Mouse (Mus musculus) olfactory bulb, adult 2 months (tissue): ENCODE results near the gene Ppp2r5d. TPM values are rescaled to one million over a fixed set of nuclear protein-coding genes. Genes with fewer than 3 reads are reported as not detected.

Source experiments
- H3K27ac ChIP-seq: fragments of 200-500 bp; 2 replicates; pipeline ENCODE4 v1.5.1; 2012; ENCODE audit warnings: low read depth, low read length; ENCODE audit not compliant: insufficient read depth
- H3K4me1 ChIP-seq: fragments of 200-500 bp; 2 replicates; pipeline ENCODE4 v1.6.1; 2012; ENCODE audit warnings: low read length; ENCODE audit not compliant: control insufficient read depth, insufficient read depth
- H3K4me3 ChIP-seq: fragments of 200-500 bp; 2 replicates; pipeline ENCODE4 v1.5.1; 2012; ENCODE audit warnings: mild to moderate bottlenecking, low read depth, low read length, moderate library complexity; ENCODE audit not compliant: insufficient read depth
- CTCF ChIP-seq: fragments of 200-500 bp; IDR thresholded peaks from 2 replicates; pipeline ENCODE4 v1.5.1; 2012; ENCODE audit warnings: low read depth, mild to moderate bottlenecking, low read length, moderate library complexity; ENCODE audit not compliant: insufficient read depth
- POLR2A ChIP-seq: fragments of 200-500 bp; IDR thresholded peaks from 2 replicates; pipeline ENCODE4 v1.6.1; 2012; ENCODE audit warnings: mild to moderate bottlenecking, low read depth, low read length, moderate library complexity; ENCODE audit not compliant: insufficient read depth
- WGBS: fragments of 180-500 bp; shearing (Covaris S2); methylation state at CpG from one replicate; pipeline ENCODE4 v1.1.7; 2018; 5-methylcytosine and 5-hydroxymethylcytosine counted together
- polyA plus RNA-seq: library from polyadenylated mRNA; stranded (reverse); fragments of >200 nt; gene quantifications from 2 replicates; pipeline ENCODE4 v1.2.4, GENCODE M21; 2012; ENCODE audit warnings: low replicate concordance; ENCODE audit not compliant: missing spikeins, insufficient read depth, insufficient read length

Ppp2r5d gene
- polyA plus RNA-seq, 1 experiment, result not detected

GRCm38 (mm10) chr17:46725731-46726645 is 21.1 kb upstream of the Ppp2r5d start:
- no peak overlapping the region for H3K27ac ChIP-seq
- H3K4me1 ChIP-seq, result peaks cover 5% of the 10 kb centered on the region; the same call in 1 of the 2 replicates
- TF ChIP-seq POLR2A (no peak), CTCF (no peak)
- no peak overlapping the region for H3K4me3 ChIP-seq
- 91% methylated on average over 26 of the region's 26 CpGs for WGBS

- TF ChIP-seq CTCF (peak; percentile 42; the same call in 1 of the 2 replicates), POLR2A (no peak)
- no peak overlapping the region for H3K27ac ChIP-seq
- WGBS, result 54% methylated on average over 9 of the region's 9 CpGs
- H3K4me3 ChIP-seq, result no peak overlapping the region
- peaks cover 5% of the 10 kb centered on the region; the same call in 1 of the 2 replicates for H3K4me1 ChIP-seq
These were observed 20.4 kb upstream of the Ppp2r5d start for GRCm38 (mm10) chr17:46725273-46725672.

GRCm38 (mm10) chr17:46724477-46725084 is 19.7 kb upstream of the Ppp2r5d start:
- Histone ChIP-seq H3K4me3 (no peak overlapping the region), H3K4me1 (peaks cover 5% of the 10 kb centered on the region; the same call in 1 of the 2 replicates), H3K27ac (no peak overlapping the region)
- TF ChIP-seq POLR2A, result no peak
- TF ChIP-seq CTCF, result no peak
- 78% methylated on average over 20 of the region's 20 CpGs for WGBS

GRCm38 (mm10) chr17:46721077-46721476 is 16.2 kb upstream of the Ppp2r5d start:
- TF ChIP-seq CTCF, result no peak
- TF ChIP-seq POLR2A, result no peak
- no peak overlapping the region for H3K27ac ChIP-seq
- no peaks in the 10 kb centered on the region; the same call in 1 of the 2 replicates for H3K4me1 ChIP-seq
- no peak overlapping the region for H3K4me3 ChIP-seq
- WGBS, result 84% methylated on average over 7 of the region's 7 CpGs

GRCm38 (mm10) chr17:46714756-46715481 is 10.0 kb upstream of the Ppp2r5d start:
- Histone ChIP-seq H3K27ac (no peak overlapping the region), H3K4me1 (0 out of 2 replicates have a peak, but pooled peaks cover 3% of the 10 kb centered on the region), H3K4me3 (no peak overlapping the region)
- WGBS, result 94% methylated on average over 11 of the region's 11 CpGs
- TF ChIP-seq POLR2A, result no peak
- no peak for TF ChIP-seq CTCF

GRCm38 (mm10) chr17:46713849-46714248 is 8.9 kb upstream of the Ppp2r5d start:
- 75% methylated on average over 9 of the region's 9 CpGs for WGBS
- 0 out of 2 replicates have a peak, but pooled peaks cover 3% of the 10 kb centered on the region for H3K4me1 ChIP-seq
- no peak for TF ChIP-seq POLR2A
- TF ChIP-seq CTCF, result no peak

GRCm38 (mm10) chr17:46712442-46712841 is 7.5 kb upstream of the Ppp2r5d start:
- 70% methylated on average over 7 of the region's 7 CpGs for WGBS
- H3K4me3 ChIP-seq, result peak overlapping the region; percentile 61
- no peak overlapping the region for H3K27ac ChIP-seq
- TF ChIP-seq CTCF, result no peak
- no peak for TF ChIP-seq POLR2A
- H3K4me1 ChIP-seq, result 0 out of 2 replicates have a peak, but pooled peaks cover 3% of the 10 kb centered on the region

More at GRCm38 (mm10) chr17:46713849-46714248, 8.9 kb upstream of the Ppp2r5d start:
- H3K27ac ChIP-seq, result no peak overlapping the region
- no peak overlapping the region for H3K4me3 ChIP-seq

GRCm38 (mm10) chr17:46711612-46712271 is 6.8 kb upstream of the Ppp2r5d start:
- Histone ChIP-seq H3K27ac (no peak overlapping the region), H3K4me3 (peak overlapping the region; percentile 61), H3K4me1 (0 out of 2 replicates have a peak, but pooled peaks cover 3% of the 10 kb centered on the region)
- TF ChIP-seq POLR2A, result no peak
- TF ChIP-seq CTCF, result no peak
- under 1% methylated on average over 75 of the region's 76 CpGs for WGBS
